Mouse (Mus musculus): ENCODE measurements around the gene Olfr1238.

The Olfr1238 gene

GRCm38 (mm10) chr2:89409576-89409975 is at the start of gene Olfr1238:
Gene Olfr1238, minus strand, starts transcription at chr2:89409676.
- DNase-seq (ENCODE audit: low read depth, low spot score), result no peak

DNA sequence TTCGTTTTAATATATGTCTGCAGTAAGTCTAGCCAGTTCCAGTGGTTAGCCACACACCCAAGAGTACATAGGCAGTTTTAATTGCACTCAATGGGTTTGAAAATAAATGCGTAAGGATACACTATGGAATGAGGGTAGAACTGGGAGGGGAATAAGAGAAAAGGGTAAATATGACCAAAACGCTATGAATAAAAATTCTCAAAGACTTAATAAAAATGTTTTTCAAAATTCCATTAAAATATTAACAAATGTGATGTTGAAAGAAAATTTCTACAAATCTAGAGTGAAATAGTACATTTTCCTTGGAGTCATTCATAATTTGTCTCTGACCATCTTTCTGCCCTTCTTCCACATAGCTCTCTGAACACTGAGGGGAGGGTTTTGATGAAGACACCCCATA is 33.4 kb upstream of the Olfr1238 start, which contains the start of gene Olfr1240:
Olfr1240 (minus strand) TSS at position 101 of the 400 bp plus-strand sequence.
- DNase-seq (ENCODE audit: low read depth, low spot score), result no peak

DNA sequence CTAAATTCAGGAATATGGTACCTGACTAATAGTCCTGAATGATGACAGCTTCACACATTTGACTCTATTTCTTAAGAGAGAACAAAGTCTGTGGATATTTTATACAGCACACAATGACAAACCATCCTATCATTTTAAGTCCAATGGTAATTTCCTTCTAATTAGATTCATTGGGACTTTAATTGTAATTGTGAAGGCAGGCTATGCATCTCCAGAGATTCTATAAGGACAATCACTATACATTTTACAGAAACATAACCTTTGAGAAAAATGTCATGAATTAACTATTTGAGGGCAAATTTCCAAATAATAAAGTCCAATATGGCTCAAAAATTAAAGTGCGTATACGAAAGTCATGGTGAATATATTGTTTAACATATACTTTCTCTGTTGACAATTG is 10.8 kb upstream of the Olfr1238 start, which contains the start of gene Olfr1239:
Olfr1239 (minus strand) TSS at position 101 of the 400 bp plus-strand sequence.
- no peak for DNase-seq (ENCODE audit: low read depth, low spot score)

GRCm38 (mm10) chr2:89414557-89414956 is 5.1 kb upstream of the Olfr1238 start:
- no peak for DNase-seq (ENCODE audit: low read depth, low spot score)

GRCm38 (mm10) chr2:89400882-89401281 is 8.6 kb downstream of the Olfr1238 start:
- no peak for DNase-seq (ENCODE audit: low read depth, low spot score)

GRCm38 (mm10) chr2:89364765-89365164 is 44.7 kb downstream of the Olfr1238 start, which contains the start of gene Olfr1234:
Gene Olfr1234, minus strand, starts transcription at chr2:89364865.
- no peak for DNase-seq (ENCODE audit: low read depth, low spot score)

Data from mesoderm, embryonic 11.5 days (tissue).